Mouse (Mus musculus): Measurements from ENCODE around the gene Eme2. TPM values are rescaled to one million over a fixed set of nuclear protein-coding genes. Genes with fewer than 3 reads are reported as not detected.

The Eme2 gene
- polyA plus RNA-seq, 1 experiment, result 21.6 TPM

DNA sequence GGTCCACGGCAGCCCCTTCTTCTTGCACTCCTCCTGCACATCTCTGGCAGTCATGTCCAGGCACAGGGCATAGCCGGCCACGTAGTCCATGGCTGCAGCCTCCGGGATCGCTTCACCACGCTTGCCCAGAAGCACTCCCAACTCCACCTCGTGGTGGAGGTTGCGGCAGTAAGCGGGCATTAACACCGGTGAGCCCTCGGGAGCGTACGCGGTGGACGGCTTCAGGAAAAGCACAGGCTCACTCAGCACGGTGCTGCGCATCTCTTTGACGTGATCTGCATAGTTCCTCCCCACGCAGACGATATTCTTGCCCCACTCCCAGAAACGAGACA is 45.2 kb downstream of the Eme2 start:
- under 1% methylated on average over 21 of the region's 21 CpGs for WGBS
- no peak for DNase-seq (ENCODE audit: low read depth, low spot score)

GRCm38 (mm10) chr17:24848600-24849031 is 46.3 kb downstream of the Eme2 start:
- DNase-seq (ENCODE audit: low read depth, low spot score), result no peak

DNA sequence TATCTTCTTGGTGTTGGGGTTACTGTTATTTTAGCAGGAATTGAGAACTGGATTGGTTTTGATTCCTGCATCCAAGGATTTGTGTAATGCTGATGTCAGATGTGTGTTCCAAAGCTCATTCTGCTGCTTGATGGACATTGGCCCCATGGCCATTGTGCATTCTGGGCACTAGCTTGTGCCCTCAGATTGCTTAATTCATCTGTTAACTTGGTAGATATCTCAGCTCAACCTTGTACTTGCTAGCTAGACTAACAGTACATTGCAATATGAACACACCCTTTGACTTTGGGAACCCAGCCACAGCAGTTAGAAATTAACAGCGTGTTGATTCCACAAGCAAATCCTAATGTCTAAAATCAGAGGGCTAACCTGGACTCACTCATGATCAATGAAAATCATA is 47.5 kb downstream of the Eme2 start:
- DNase-seq (ENCODE audit: low read depth, low spot score), result no peak

DNA sequence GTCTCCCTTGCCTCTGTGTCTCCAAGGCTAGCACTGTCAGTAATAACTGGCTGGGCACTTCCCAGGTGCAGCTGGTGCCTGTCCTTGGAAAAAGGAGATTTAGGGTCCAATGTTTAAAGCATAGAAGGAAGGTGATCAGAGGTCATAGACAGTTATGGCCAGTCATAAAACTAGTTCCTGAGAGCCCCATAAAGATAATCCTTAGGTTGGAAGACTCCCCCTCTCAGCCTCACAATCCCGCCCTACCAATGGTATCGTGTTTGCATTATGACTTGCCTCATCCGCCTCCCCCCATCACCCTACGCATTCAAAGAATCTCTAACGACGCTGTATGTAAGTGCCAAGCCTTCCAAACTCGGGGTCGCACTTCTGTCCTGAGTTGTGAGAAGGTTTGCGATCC is 50.4 kb downstream of the Eme2 start:
- WGBS, result 10% methylated on average over 9 of the region's 9 CpGs

More for the DNA sequence above, 47.5 kb downstream of the Eme2 start:
- WGBS, result 37% methylated on average over 1 of the region's 1 CpGs

GRCm38 (mm10) chr17:24842631-24843030 is 52.3 kb downstream of the Eme2 start:
- 40% methylated on average over 2 of the region's 2 CpGs for WGBS
- DNase-seq (ENCODE audit: low read depth, low spot score), result no peak

More for the DNA sequence above, 50.4 kb downstream of the Eme2 start:
- DNase-seq (ENCODE audit: low read depth, low spot score), result no peak

- DNase-seq (ENCODE audit: low read depth, low spot score), result no peak
- WGBS, result 53% methylated on average over 4 of the region's 4 CpGs
Observed at GRCm38 (mm10) chr17:24841133-24841532, 53.8 kb downstream of the Eme2 start.

- WGBS, result 21% methylated on average over 5 of the region's 5 CpGs
- no peak for DNase-seq (ENCODE audit: low read depth, low spot score)
Observed at GRCm38 (mm10) chr17:24840341-24840740, 54.5 kb downstream of the Eme2 start.

GRCm38 (mm10) chr17:24839842-24840241 is 55.0 kb downstream of the Eme2 start, which contains the start of gene Hagh:
Hagh (plus strand) TSS chr17:24840143.
- WGBS, result 74% methylated on average over 8 of the region's 8 CpGs
- DNase-seq (ENCODE audit: low read depth, low spot score), result no peak

Other genes starting within 250 kb of the Eme2 start
- gene Slc9a3r2, start 244.8 kb downstream of the Eme2 start, polyA plus RNA-seq (2012; rRNA removed), result 30.0 and 37.4 TPM in 2 replicates
- not detected in 2 replicates for gene Npw, start 236.6 kb downstream of the Eme2 start, polyA plus RNA-seq (2012; rRNA removed)
- gene Zfp598, start 225.4 kb downstream of the Eme2 start, polyA plus RNA-seq (2012; rRNA removed), result 52.1 and 78.3 TPM in 2 replicates
- gene Syngr3, start 205.1 kb downstream of the Eme2 start, polyA plus RNA-seq (2012; rRNA removed), result 1.8 and 2.7 TPM in 2 replicates
- 22.8 and 22.9 TPM in 2 replicates for gene Gfer, start 198.9 kb downstream of the Eme2 start, polyA plus RNA-seq (2012; rRNA removed)
- gene Noxo1, start 198.9 kb downstream of the Eme2 start, polyA plus RNA-seq (2012; rRNA removed), result 181 and 212 TPM in 2 replicates
- gene Tbl3, start 187.4 kb downstream of the Eme2 start, polyA plus RNA-seq (2012; rRNA removed), result 46.1 and 51.7 TPM in 2 replicates
- 0.12 and 0.35 TPM in 2 replicates for gene Rnf151, start 177.0 kb downstream of the Eme2 start, polyA plus RNA-seq (2012; rRNA removed)
- gene Rps2, start 177.0 kb downstream of the Eme2 start, polyA plus RNA-seq (2012; rRNA removed), result 3,715 and 4,974 TPM in 2 replicates
- 371 and 397 TPM in 2 replicates for gene Ndufb10, start 170.6 kb downstream of the Eme2 start, polyA plus RNA-seq (2012; rRNA removed)
- 0.10 and 0.22 TPM in 2 replicates for gene Rpl3l, start 167.3 kb downstream of the Eme2 start, polyA plus RNA-seq (2012; rRNA removed)
- 96.0 and 103 TPM in 2 replicates for gene Msrb1, start 158.4 kb downstream of the Eme2 start, polyA plus RNA-seq (2012; rRNA removed)
- 0.98 and 1.7 TPM in 2 replicates for gene Hs3st6, start 142.1 kb downstream of the Eme2 start, polyA plus RNA-seq (2012; rRNA removed)
- 0.05 TPM in 1 of 2 replicates, not detected in the other for gene Meiob, start 90.8 kb downstream of the Eme2 start, polyA plus RNA-seq (2012; rRNA removed)
- 105 and 239 TPM in 2 replicates for gene Hagh, start 54.9 kb downstream of the Eme2 start, polyA plus RNA-seq (2012; rRNA removed)
- gene Fahd1, start 44.7 kb downstream of the Eme2 start, polyA plus RNA-seq (2012; rRNA removed), result 54.7 and 121 TPM in 2 replicates
- gene Igfals, start 29.1 kb downstream of the Eme2 start, polyA plus RNA-seq (2012; rRNA removed), result 1.1 and 1.4 TPM in 2 replicates
- gene Nubp2, start 8.7 kb downstream of the Eme2 start, polyA plus RNA-seq (2012; rRNA removed), result 37.3 and 41.3 TPM in 2 replicates
- gene Spsb3, start 8.4 kb downstream of the Eme2 start, polyA plus RNA-seq (2012; rRNA removed), result 57.4 and 70.5 TPM in 2 replicates
- 119 and 144 TPM in 2 replicates for gene Mrps34, start within 50 bp of the Eme2 start, polyA plus RNA-seq (2012; rRNA removed)
- gene Nme3, start 1.4 kb upstream of the Eme2 start, polyA plus RNA-seq (2012; rRNA removed), result 61.2 and 62.9 TPM in 2 replicates
- 41.0 and 69.6 TPM in 2 replicates for gene Mapk8ip3, start 41.9 kb upstream of the Eme2 start, polyA plus RNA-seq (2012; rRNA removed)
- 35.4 and 42.4 TPM in 2 replicates for gene Jpt2, start 65.6 kb upstream of the Eme2 start, polyA plus RNA-seq (2012; rRNA removed)
- gene Cramp1l, start 120.7 kb upstream of the Eme2 start, polyA plus RNA-seq (2012; rRNA removed), result 8.0 and 15.1 TPM in 2 replicates
- 7.8 and 9.4 TPM in 2 replicates for gene Ift140, start 121.0 kb upstream of the Eme2 start, polyA plus RNA-seq (2012; rRNA removed)
- gene Tmem204, start 188.5 kb upstream of the Eme2 start, polyA plus RNA-seq (2012; rRNA removed), result 16.7 and 18.5 TPM in 2 replicates
- 9.4 and 12.2 TPM in 2 replicates for gene Telo2, start 220.9 kb upstream of the Eme2 start, polyA plus RNA-seq (2012; rRNA removed)
- 0.07 and 0.10 TPM in 2 replicates for gene Ptx4, start 225.7 kb upstream of the Eme2 start, polyA plus RNA-seq (2012; rRNA removed)
- 17.1 and 21.7 TPM in 2 replicates for gene Clcn7, start 238.3 kb upstream of the Eme2 start, polyA plus RNA-seq (2012; rRNA removed)